In the genomic region with DNA sequence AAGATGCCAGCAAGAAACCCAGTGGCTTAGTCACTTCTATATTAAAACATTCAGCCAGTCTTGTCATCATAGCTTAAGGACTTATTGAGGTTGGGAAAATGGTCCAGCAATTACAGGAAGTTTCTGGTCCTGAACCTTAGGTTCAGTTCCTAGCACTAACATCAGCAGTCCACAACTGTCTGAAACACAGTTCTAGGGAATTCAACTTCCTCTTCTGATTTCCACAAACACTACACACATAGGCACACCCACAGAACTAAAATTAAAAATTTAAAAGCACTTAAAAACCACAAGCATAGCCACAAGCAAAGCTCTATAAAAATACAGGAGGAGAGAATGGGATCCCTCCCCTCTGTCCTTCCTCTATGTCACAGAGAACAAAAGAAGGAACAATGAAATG, we compare ENCODE assay signal across 20 mouse cellular contexts.
"Had no signal": no experiment of that assay in that cellular context is flagged by ENCODE, and none has a peak within 500 bp of the region (broad histone marks: within the 10 kb centered on the region; RNA-seq: fewer than 3 reads in every experiment).

No protein-coding gene starts in this region.

- H3K27me3 ChIP-seq: limb, embryonic 13.5 days; liver, embryonic 13.5 days; neural tube, embryonic 12.5 days; neural tube, embryonic 15.5 days had no signal

- H3K4me2 ChIP-seq: limb, embryonic 13.5 days; liver, embryonic 13.5 days; midbrain, embryonic 11.5 days; neural tube, embryonic 12.5 days; neural tube, embryonic 15.5 days had no signal

- H3K4me3 ChIP-seq: limb, embryonic 10.5 days; limb, embryonic 13.5 days; liver, embryonic 13.5 days; neural tube, embryonic 12.5 days; neural tube, embryonic 15.5 days had no signal

- H3K36me3 ChIP-seq: limb, embryonic 10.5 days; liver, embryonic 13.5 days had no signal

- ATAC-seq: intestine, embryonic 16.5 days had no signal

- DNase-seq: kidney, adult 18-20 months; kidney, adult 9 months; kidney, postnatal 14 days; kidney, postnatal 4 days; liver; liver, embryonic 13.5 days; lung, adult 2 months; lung, postnatal 14 days; midbrain, embryonic 14.5 days; retina, postnatal 1 day; right cerebral cortex, postnatal 25 days; thymus, adult 2 months; thymus, postnatal 14 days; thymus, postnatal 4 days had no signal
